Mouse (Mus musculus): ENCODE results near the gene Pla2g3. TPM values are rescaled to one million over a fixed set of nuclear protein-coding genes. Genes with fewer than 3 reads are reported as not detected.
A peak's percentile ranks its signal among the peaks of the same experiment; 100 is the strongest.

Pla2g3 gene
- polyA plus RNA-seq, 1 experiment from 2014 or later, result 0.38 TPM

DNA sequence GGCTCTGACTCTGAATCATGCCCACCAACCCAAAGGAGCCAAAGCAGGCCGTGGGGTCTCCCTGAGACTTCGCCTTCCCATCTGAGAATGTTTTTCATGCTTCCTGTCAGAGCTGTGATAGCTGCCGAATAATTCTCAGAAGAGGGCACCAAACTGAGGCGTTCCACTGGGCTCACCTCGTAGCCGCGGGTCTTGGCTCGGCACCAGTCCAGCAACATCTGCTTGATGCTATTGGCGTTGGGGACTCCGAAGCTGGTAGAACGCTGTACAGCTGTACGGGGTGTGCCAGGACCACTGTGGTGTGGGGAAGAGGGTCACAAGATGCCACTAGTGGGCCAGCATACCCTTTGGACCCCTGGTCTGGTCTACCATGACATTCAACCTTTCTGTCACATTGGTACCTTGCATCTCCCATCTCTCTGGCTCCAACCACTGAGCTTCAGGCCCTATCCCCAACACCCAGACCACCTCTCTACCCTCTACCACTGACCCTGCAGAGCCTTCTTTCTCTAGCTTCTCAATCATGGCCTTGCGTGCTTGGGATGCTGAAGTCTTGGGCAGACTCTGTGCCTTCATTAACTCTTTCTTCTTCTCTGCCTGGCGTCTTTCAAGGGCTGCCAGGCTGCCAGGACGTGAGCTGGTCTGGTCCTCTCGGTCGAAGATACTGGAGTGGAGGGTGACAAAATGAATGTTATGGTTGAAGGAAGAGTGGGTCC, 34.4 kb downstream of the Pla2g3 start:
- Histone ChIP-seq H3K9me3 (ENCODE audit: control insufficient read depth, low read length) (no peaks in the 10 kb centered on the region), H3K4me1 (replicated peaks; ENCODE audit: control insufficient read depth, insufficient read depth, low read length) (no peaks in the 10 kb centered on the region; the same call in 1 of the 2 replicates), H3K27ac (ENCODE audit: low read length) (no peak overlapping the region), H3K4me2 (ENCODE audit: low read depth, low read length) (no peak overlapping the region), H3K9ac (ENCODE audit: low read length) (no peak overlapping the region), H3K36me3 (ENCODE audit: control insufficient read depth, insufficient read depth, low read length) (peaks cover 61% of the 10 kb centered on the region), H3K27me3 (ENCODE audit: control insufficient read depth, insufficient read depth, low read depth, low read length) (no peaks in the 10 kb centered on the region), H3K4me3 (ENCODE audit: low read length) (no peak overlapping the region)
- ATAC-seq (ENCODE audit: low read depth), result no peak
- WGBS, result 89% methylated on average over 17 of the region's 17 CpGs

DNA sequence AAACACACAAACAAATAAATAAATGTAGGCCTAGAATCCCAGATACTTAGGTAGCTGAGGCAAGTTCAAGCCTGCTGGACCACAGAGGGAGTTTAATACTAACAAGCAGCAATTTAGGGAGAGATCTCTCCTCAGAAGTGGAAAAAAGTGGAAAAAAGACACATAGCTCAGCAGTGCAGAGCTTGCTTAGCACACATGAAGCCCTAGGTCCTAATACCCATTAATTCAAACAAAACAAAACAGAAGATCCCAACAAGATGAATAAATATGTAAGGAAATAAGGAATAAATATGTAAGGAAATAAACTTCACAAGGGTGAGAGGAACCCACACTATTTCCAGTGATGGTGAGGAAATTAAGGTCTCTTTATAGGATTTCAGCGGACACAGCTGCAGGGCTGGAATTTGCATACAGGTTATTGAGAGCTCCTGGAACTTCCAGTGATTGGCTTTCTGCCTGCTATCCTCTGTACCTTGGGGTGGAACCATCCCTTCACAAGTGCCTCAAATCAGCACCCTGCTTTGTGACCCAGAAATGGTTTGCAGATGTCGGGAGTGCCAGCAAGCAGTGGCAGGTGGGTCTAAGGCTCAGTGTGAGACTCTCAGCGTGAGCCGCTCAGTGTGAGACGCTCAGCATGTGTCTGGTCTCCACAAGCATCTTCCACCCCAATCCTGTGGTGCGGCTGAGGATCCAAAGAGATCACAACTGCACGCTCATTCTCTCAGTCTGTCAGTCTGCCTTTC, 35.9 kb downstream of the Pla2g3 start:
- Histone ChIP-seq H3K9ac (ENCODE audit: low read length) (no peak overlapping the region), H3K9me3 (ENCODE audit: control insufficient read depth, low read length) (no peaks in the 10 kb centered on the region), H3K4me2 (ENCODE audit: low read depth, low read length) (no peak overlapping the region), H3K4me1 (replicated peaks; ENCODE audit: control insufficient read depth, insufficient read depth, low read length) (no peaks in the 10 kb centered on the region), H3K36me3 (ENCODE audit: control insufficient read depth, insufficient read depth, low read length) (peaks cover 66% of the 10 kb centered on the region), H3K27ac (ENCODE audit: low read length) (no peak overlapping the region), H3K4me3 (ENCODE audit: low read length) (no peak overlapping the region), H3K27me3 (ENCODE audit: control insufficient read depth, insufficient read depth, low read depth, low read length) (no peaks in the 10 kb centered on the region)
- 85% methylated on average over 7 of the region's 7 CpGs for WGBS
- ATAC-seq (ENCODE audit: low read depth), result no peak

DNA sequence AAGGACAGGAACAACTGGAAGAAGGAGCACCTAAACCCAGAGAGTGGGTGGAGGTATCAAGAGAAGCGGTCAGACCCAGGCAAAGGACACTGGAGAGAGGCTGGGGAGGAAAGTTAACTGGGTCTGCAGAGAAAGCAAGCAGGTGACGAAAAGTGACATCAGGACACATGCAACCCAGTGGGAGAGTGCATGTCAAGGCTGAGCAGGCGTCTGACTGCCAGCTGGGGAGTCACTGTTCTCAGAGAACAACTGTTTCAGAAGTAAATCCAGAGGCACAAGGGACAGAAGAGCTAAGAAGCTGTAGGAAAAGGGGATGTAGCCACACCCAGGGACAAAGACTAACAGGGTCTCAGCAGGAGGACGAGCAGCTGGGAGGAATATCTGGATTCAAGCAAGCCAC, 37.5 kb downstream of the Pla2g3 start:
- no peak overlapping the region for H3K9ac ChIP-seq (ENCODE audit: low read length)
- no peak overlapping the region for H3K27ac ChIP-seq (ENCODE audit: low read length)
- no peak overlapping the region for H3K4me2 ChIP-seq (ENCODE audit: low read depth, low read length)
- H3K36me3 ChIP-seq (ENCODE audit: control insufficient read depth, insufficient read depth, low read length), result peaks cover 77% of the 10 kb centered on the region
- H3K4me3 ChIP-seq (ENCODE audit: low read length), result no peak overlapping the region
- no peaks in the 10 kb centered on the region for H3K9me3 ChIP-seq (ENCODE audit: control insufficient read depth, low read length)
- H3K4me1 ChIP-seq (replicated peaks; ENCODE audit: control insufficient read depth, insufficient read depth, low read length), result no peaks in the 10 kb centered on the region
- ATAC-seq (ENCODE audit: low read depth), result no peak
- H3K27me3 ChIP-seq (ENCODE audit: control insufficient read depth, insufficient read depth, low read depth, low read length), result no peaks in the 10 kb centered on the region
- WGBS, result 82% methylated on average over 4 of the region's 4 CpGs

DNA sequence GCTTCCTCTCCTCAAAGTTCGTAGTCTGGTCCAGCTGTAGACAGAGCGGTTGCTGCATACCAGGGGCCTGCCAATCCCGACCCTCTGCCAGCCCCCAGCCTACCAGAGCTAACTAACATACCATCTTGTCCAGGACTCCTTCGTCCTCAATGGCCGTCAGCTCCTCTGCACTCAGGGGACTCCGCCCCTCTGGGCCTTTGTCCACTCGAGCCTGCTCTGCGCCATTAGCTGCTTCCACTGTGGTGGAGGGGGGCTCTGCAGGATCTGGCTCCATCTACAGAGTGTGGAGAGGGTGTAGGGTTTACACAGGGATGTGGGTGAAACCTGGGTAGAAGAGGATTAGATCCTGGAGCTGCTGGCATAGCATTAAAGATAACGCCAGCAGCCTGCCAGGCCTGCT, 38.1 kb downstream of the Pla2g3 start:
- H3K36me3 ChIP-seq (ENCODE audit: control insufficient read depth, insufficient read depth, low read length), result peaks cover 78% of the 10 kb centered on the region
- H3K9me3 ChIP-seq (ENCODE audit: control insufficient read depth, low read length), result no peaks in the 10 kb centered on the region
- H3K4me1 ChIP-seq (replicated peaks; ENCODE audit: control insufficient read depth, insufficient read depth, low read length), result no peaks in the 10 kb centered on the region
- H3K4me2 ChIP-seq (ENCODE audit: low read depth, low read length), result no peak overlapping the region
- no peak overlapping the region for H3K9ac ChIP-seq (ENCODE audit: low read length)
- no peak for ATAC-seq (ENCODE audit: low read depth)
- no peak overlapping the region for H3K4me3 ChIP-seq (ENCODE audit: low read length)
- no peaks in the 10 kb centered on the region for H3K27me3 ChIP-seq (ENCODE audit: control insufficient read depth, insufficient read depth, low read depth, low read length)
- H3K27ac ChIP-seq (ENCODE audit: low read length), result no peak overlapping the region
- WGBS, result 75% methylated on average over 9 of the region's 9 CpGs

DNA sequence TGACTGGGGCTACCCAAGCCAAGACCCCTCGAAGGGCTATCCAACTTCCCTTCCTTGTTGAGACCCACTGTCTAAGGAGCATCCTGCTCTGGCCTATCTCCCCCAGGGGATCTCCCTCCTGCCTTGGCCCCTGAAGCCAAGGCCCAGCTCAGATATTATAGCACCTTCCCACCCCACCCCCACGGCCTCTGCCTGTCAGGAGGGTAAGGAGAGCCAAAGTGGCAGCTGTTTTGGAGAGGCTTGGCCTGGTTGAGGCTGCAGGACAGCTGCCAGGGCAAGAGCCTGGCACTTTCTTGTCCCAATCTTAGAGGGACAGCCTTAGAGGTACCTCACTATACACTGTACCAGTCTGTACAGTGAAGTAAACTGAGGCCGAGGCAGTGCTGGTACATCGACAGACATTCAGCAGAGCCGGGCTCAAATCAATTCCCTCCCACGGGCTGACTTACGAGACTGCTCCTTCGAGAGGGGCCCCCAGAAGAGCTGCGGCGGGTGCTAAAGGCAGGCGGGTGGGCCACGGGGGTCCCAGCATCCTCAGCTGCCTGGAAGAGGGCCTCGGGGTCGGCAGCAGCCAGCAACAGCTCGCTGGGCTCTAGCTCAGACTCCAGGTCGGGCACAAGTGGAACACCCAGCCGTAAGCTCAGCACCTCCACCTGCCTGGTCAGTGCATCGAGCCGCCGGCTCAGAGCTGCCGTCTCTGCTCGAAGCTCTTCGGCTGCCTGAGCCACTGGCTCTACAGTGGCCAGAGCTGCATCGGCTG, 39.1 kb downstream of the Pla2g3 start:
- Histone ChIP-seq H3K4me2 (ENCODE audit: low read depth, low read length) (no peak overlapping the region), H3K9ac (ENCODE audit: low read length) (no peak overlapping the region), H3K27ac (ENCODE audit: low read length) (no peak overlapping the region), H3K4me1 (replicated peaks; ENCODE audit: control insufficient read depth, insufficient read depth, low read length) (no peaks in the 10 kb centered on the region), H3K27me3 (ENCODE audit: control insufficient read depth, insufficient read depth, low read depth, low read length) (no peaks in the 10 kb centered on the region), H3K9me3 (ENCODE audit: control insufficient read depth, low read length) (no peaks in the 10 kb centered on the region), H3K36me3 (ENCODE audit: control insufficient read depth, insufficient read depth, low read length) (peaks cover 78% of the 10 kb centered on the region), H3K4me3 (ENCODE audit: low read length) (no peak overlapping the region)
- ATAC-seq (ENCODE audit: low read depth), result no peak
- 89% methylated on average over 24 of the region's 24 CpGs for WGBS

DNA sequence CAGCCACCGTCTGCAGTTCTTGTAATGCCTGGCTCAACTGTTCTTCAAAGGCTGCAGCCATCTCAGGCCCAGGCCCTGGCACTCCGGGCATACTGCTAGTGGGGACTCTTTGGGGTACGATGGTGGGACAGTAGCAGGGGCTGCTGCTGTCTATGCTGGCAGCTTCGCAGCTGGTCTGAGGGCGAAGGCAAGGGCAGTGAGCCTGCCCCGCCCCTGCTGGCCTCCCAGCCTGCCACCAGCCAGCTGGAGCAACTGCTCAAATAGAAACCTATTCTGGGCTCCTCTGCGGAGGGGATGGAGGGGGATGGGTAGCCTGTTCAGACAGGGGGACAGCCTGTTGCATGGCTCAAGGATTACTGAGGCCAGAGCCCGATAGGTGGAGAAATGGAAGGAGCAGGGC, 39.7 kb downstream of the Pla2g3 start:
- WGBS, result 81% methylated on average over 8 of the region's 8 CpGs
- ATAC-seq (ENCODE audit: low read depth), result no peak
- no peaks in the 10 kb centered on the region for H3K27me3 ChIP-seq (ENCODE audit: control insufficient read depth, insufficient read depth, low read depth, low read length)
- H3K4me1 ChIP-seq (replicated peaks; ENCODE audit: control insufficient read depth, insufficient read depth, low read length), result no peaks in the 10 kb centered on the region
- H3K4me3 ChIP-seq (ENCODE audit: low read length), result no peak overlapping the region
- no peaks in the 10 kb centered on the region for H3K9me3 ChIP-seq (ENCODE audit: control insufficient read depth, low read length)
- no peak overlapping the region for H3K27ac ChIP-seq (ENCODE audit: low read length)
- H3K4me2 ChIP-seq (ENCODE audit: low read depth, low read length), result no peak overlapping the region
- peaks cover 78% of the 10 kb centered on the region for H3K36me3 ChIP-seq (ENCODE audit: control insufficient read depth, insufficient read depth, low read length)
- H3K9ac ChIP-seq (ENCODE audit: low read length), result no peak overlapping the region

DNA sequence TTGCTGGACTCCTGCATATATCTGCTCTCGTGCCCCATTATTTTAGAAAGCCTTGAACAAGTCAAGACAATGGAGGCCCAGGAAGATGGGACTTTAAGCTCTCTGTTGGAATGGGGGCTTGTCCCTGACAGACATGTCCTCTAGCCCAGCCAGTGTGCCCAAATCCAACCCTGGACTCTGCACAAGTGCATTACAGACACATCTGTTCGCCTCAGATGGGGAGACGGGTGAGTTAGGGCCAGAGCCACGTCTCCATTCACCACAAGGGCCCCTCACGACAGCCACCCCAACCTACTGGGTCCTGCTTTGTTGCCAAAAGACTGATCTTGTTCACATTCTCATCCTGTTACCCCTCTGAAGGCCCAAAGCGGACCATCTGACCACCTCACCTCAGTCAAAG, 40.1 kb downstream of the Pla2g3 start:
- Histone ChIP-seq H3K4me1 (replicated peaks; ENCODE audit: control insufficient read depth, insufficient read depth, low read length) (no peaks in the 10 kb centered on the region), H3K4me2 (ENCODE audit: low read depth, low read length) (no peak overlapping the region), H3K9me3 (ENCODE audit: control insufficient read depth, low read length) (no peaks in the 10 kb centered on the region), H3K27ac (ENCODE audit: low read length) (no peak overlapping the region), H3K4me3 (ENCODE audit: low read length) (no peak overlapping the region), H3K9ac (ENCODE audit: low read length) (no peak overlapping the region), H3K27me3 (ENCODE audit: control insufficient read depth, insufficient read depth, low read depth, low read length) (no peaks in the 10 kb centered on the region), H3K36me3 (ENCODE audit: control insufficient read depth, insufficient read depth, low read length) (peaks cover 78% of the 10 kb centered on the region)
- WGBS, result 89% methylated on average over 6 of the region's 6 CpGs
- no peak for ATAC-seq (ENCODE audit: low read depth)

DNA sequence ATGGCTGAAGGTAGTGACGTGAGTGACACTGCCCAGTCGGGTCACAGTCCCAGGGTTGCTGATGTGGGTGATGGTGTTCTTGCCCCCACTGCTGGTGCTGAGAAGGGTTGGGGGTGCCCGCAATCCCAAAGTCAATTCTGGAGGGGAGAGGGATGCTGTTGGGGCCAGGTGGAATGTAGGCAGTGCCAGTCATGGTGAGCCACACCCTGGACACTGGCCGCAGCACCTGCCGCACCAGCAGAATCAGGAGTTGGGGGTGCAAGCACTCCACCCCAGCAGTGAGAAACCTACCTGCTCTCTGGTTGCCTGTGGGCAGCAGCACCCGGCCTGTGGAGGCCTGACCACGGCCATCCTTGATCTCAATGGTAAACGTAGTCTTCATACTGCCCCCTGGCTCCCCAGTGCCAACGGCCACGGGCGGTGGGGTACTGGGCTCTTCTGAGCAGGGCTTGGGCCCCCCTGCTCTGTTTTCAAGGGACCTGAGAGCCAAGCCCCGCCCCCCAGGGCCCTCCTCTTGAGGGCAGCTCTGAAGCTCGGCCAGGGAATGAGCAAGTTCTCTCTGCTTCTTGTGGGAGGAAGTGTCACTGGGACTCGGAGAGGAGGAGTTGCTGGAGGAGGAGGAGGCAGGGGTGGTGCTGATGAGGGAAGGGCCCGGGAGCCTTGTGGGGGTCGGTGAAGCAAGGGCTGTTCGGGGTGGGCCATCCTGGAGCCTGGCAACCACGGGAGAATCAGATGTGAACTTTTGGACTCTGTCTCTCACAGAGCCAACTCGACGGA, 41.6 kb downstream of the Pla2g3 start:
- Histone ChIP-seq H3K4me3 (ENCODE audit: low read length) (no peak overlapping the region), H3K4me2 (ENCODE audit: low read depth, low read length) (no peak overlapping the region), H3K36me3 (ENCODE audit: control insufficient read depth, insufficient read depth, low read length) (peaks cover 72% of the 10 kb centered on the region), H3K9me3 (ENCODE audit: control insufficient read depth, low read length) (no peaks in the 10 kb centered on the region), H3K9ac (ENCODE audit: low read length) (no peak overlapping the region), H3K27ac (ENCODE audit: low read length) (no peak overlapping the region), H3K27me3 (ENCODE audit: control insufficient read depth, insufficient read depth, low read depth, low read length) (no peaks in the 10 kb centered on the region), H3K4me1 (replicated peaks; ENCODE audit: control insufficient read depth, insufficient read depth, low read length) (peaks cover under 1% of the 10 kb centered on the region; the same call in 1 of the 2 replicates)
- 73% methylated on average over 20 of the region's 20 CpGs for WGBS
- 0 out of 2 replicates have a peak, but pooled peaks have one; percentile 10 for ATAC-seq (ENCODE audit: low read depth)
